Mouse (Mus musculus): ENCODE results near the gene Acr. TPM values are rescaled to one million over a fixed set of nuclear protein-coding genes. Genes with fewer than 3 reads are reported as not detected.
A peak's percentile ranks its signal among the peaks of the same experiment; 100 is the strongest.

Acr gene
- polyA plus RNA-seq, 1 experiment from 2014 or later: 0.93 TPM

- H3K36me3 ChIP-seq (ENCODE audit: control insufficient read depth, insufficient read depth, low read length): no peaks in the 10 kb centered on the region
- no peaks in the 10 kb centered on the region; the same call in 1 of the 2 replicates for H3K9me3 ChIP-seq (ENCODE audit: control insufficient read depth, low read length)
- H3K4me2 ChIP-seq (ENCODE audit: low read length): no peak overlapping the region; the same call in 1 of the 2 replicates
- peak; percentile 42; the same call in 1 of the 2 replicates for ATAC-seq
- no peak overlapping the region for H3K9ac ChIP-seq (ENCODE audit: low read depth, low read length)
- 6% methylated on average over 6 of the region's 6 CpGs for WGBS
- H3K4me1 ChIP-seq (ENCODE audit: control insufficient read depth, insufficient read depth, low read depth, low read length): no peaks in the 10 kb centered on the region
- no peaks in the 10 kb centered on the region for H3K27me3 ChIP-seq (replicated peaks; ENCODE audit: control insufficient read depth, insufficient read depth, low read length)
- H3K27ac ChIP-seq (ENCODE audit: low read depth, low read length): no peak overlapping the region
- no peak overlapping the region for H3K4me3 ChIP-seq (ENCODE audit: low read length)
These were observed 55.5 kb downstream of the Acr start for GRCm38 (mm10) chr15:89623626-89623959.

Other genes with a start within 250 kb of the Acr start
- gene Adm2, start 245.6 kb upstream of the Acr start, polyA plus RNA-seq (2015; fragmentation: Nextera tagmentation; extraction: Ambion mirVana): not detected in 2 replicates
- not detected in 2 replicates for gene Miox, start 233.9 kb upstream of the Acr start, polyA plus RNA-seq (2015; fragmentation: Nextera tagmentation; extraction: Ambion mirVana)
- gene Lmf2, start 212.7 kb upstream of the Acr start, polyA plus RNA-seq (2015; fragmentation: Nextera tagmentation; extraction: Ambion mirVana): 33.0 and 38.5 TPM in 2 replicates
- 115 and 122 TPM in 2 replicates for gene Ncaph2, start 212.6 kb upstream of the Acr start, polyA plus RNA-seq (2015; fragmentation: Nextera tagmentation; extraction: Ambion mirVana)
- gene Sco2, start 194.5 kb upstream of the Acr start, polyA plus RNA-seq (2015; fragmentation: Nextera tagmentation; extraction: Ambion mirVana): 16.7 and 20.2 TPM in 2 replicates
- 2.6 TPM in 2 replicates for gene Tymp, start 191.3 kb upstream of the Acr start, polyA plus RNA-seq (2015; fragmentation: Nextera tagmentation; extraction: Ambion mirVana)
- 4.8 and 5.4 TPM in 2 replicates for gene Odf3b, start 189.0 kb upstream of the Acr start, polyA plus RNA-seq (2015; fragmentation: Nextera tagmentation; extraction: Ambion mirVana)
- gene Klhdc7b, start 183.4 kb upstream of the Acr start, polyA plus RNA-seq (2015; fragmentation: Nextera tagmentation; extraction: Ambion mirVana): 0.08 TPM in 1 of 2 replicates, not detected in the other
- not detected in 2 replicates for gene Syce3, start 157.8 kb upstream of the Acr start, polyA plus RNA-seq (2015; fragmentation: Nextera tagmentation; extraction: Ambion mirVana)
- gene Cpt1b, start 142.5 kb upstream of the Acr start, polyA plus RNA-seq (2015; fragmentation: Nextera tagmentation; extraction: Ambion mirVana): 0.60 and 1.4 TPM in 2 replicates
- gene C730034F03Rik, start 138.7 kb upstream of the Acr start, polyA plus RNA-seq (2015; fragmentation: Nextera tagmentation; extraction: Ambion mirVana): 5.3 and 5.9 TPM in 2 replicates
- 0.11 TPM in 1 of 2 replicates, not detected in the other for gene Gm44502, start 138.6 kb upstream of the Acr start, polyA plus RNA-seq (2015; fragmentation: Nextera tagmentation; extraction: Ambion mirVana)
- gene Chkb, start 138.4 kb upstream of the Acr start, polyA plus RNA-seq (2015; fragmentation: Nextera tagmentation; extraction: Ambion mirVana): 82.1 and 85.6 TPM in 2 replicates
- 84.5 and 88.1 TPM in 2 replicates for gene Mapk8ip2, start 114.4 kb upstream of the Acr start, polyA plus RNA-seq (2015; fragmentation: Nextera tagmentation; extraction: Ambion mirVana)
- gene Arsa, start 90.9 kb upstream of the Acr start, polyA plus RNA-seq (2015; fragmentation: Nextera tagmentation; extraction: Ambion mirVana): 35.4 and 37.3 TPM in 2 replicates
- gene Shank3, start 68.7 kb upstream of the Acr start, polyA plus RNA-seq (2015; fragmentation: Nextera tagmentation; extraction: Ambion mirVana): 7.7 and 8.4 TPM in 2 replicates
- gene Rabl2, start 23.6 kb downstream of the Acr start, polyA plus RNA-seq (2015; fragmentation: Nextera tagmentation; extraction: Ambion mirVana): 81.8 and 91.8 TPM in 2 replicates

Measured in hindbrain, embryonic 16.5 days (tissue).